Mouse (Mus musculus) layer of hippocampus, postnatal 14 days (tissue): ENCODE results near the gene Rab11fip4. TPM values are rescaled to one million over a fixed set of nuclear protein-coding genes. Genes with fewer than 3 reads are reported as not detected.
A peak's percentile ranks its signal among the peaks of the same experiment; 100 is the strongest.

ENCODE experiments used
- DNase-seq, 2 experiments: peaks; one replicate each; pipeline ENCODE4 v3.0.0; 2021 to 2022; ENCODE audit warnings: low spot score in 2 of 2, mixed read lengths in 1 of 2
- total RNA-seq, 2 experiments: library from RNA; stranded (reverse); gene quantifications; 2 replicates each; pipeline ENCODE4 v1.2.3; 2021

Rab11fip4 gene
- total RNA-seq, 2 experiments from 2014 or later, result 159 to 161 TPM

DNA sequence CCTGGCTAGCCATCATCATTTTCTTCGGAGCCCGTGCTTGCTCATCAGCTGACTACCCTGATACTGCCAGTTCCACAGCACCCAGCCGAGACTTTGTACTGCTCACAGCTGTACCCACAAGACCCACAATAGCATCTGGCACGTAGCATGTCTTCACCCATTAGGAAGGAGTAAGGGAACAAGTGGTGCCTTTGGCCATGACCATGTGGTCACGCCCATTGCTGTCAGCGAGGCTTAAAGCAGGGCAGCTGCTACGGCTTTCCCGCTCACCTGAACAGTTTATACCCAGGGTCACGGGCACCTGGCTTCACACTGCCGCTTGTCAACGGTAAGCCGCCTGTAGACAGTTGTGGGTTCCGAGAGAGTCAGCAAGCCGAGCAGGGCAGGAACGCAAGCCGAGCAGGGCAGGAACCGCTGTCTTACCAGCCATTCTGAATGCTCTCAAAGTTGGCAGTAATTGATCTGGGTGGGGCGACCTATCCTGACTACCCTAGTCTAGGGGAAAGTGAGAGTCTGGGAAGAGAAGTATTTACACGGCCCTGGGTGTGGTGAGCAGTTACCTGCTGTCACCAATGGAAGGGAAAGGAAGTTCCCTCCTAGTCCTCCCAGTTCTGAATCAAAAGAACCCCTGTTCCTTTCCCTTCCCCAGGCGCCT lies 62.0 kb downstream of the Rab11fip4 start:
- no peak for DNase-seq

DNA sequence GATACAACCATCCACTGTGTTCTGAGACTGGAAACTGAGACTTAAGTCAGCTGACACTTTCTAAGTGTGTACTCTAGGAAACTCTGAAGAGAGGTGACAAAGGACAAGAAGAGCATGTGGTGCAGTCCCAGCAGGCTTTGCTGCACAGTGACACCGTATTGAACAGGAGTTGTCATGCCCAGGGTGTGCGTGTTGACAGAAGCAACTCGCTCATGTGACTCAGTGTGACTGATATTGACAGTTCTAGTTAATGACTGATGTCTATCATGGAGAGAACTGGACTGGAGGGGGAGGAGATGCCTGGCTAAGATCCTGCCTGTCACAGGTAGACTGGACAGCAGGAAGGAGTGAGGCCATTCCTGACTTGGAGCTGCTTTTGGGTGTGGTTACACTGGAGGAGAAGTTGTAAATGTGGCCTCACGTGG lies 63.4 kb downstream of the Rab11fip4 start:
- no peak for DNase-seq

- DNase-seq, result no peak
Measured at GRCm38 (mm10) chr11:79655592-79655991, 64.6 kb downstream of the Rab11fip4 start.

GRCm38 (mm10) chr11:79656491-79656890 lies 65.5 kb downstream of the Rab11fip4 start:
- no peak for DNase-seq

GRCm38 (mm10) chr11:79657053-79657452 lies 66.0 kb downstream of the Rab11fip4 start:
- DNase-seq, result no peak

DNA sequence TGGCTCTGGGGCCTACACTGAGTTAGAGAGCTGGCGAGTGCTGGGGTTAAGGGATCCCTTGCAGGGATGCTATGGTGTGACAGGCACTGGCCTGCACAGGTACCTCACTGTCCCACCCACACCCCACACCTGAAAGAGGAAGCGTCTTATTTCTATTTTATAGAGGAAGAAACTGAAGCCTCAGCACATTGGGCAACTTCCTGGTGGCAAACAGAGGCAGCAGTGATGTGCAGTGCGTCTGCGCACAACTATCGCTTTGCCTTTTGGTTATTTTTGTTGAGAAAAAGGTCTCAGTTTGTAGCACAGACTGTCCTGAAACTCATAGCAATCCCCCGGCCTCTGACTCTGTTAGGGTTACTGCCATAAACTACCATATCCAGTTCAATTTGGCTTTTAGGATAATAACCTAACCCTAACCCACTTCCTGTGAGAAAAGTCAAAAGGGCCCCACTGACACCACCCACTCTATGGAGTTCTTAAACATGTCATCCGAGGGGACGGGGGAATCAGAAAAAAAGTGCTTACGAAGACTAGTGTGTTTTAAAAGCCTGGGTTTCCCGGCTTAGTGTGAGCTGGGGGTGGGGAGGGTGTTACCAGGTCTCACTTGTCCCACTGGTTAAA lies 67.3 kb downstream of the Rab11fip4 start:
- DNase-seq, result no peak

- DNase-seq, result peak; percentile 64 to 78
Measured at GRCm38 (mm10) chr11:79660361-79661205, 69.6 kb downstream of the Rab11fip4 start.

GRCm38 (mm10) chr11:79661877-79662545 lies 71.0 kb downstream of the Rab11fip4 start:
- no peak for DNase-seq

DNA sequence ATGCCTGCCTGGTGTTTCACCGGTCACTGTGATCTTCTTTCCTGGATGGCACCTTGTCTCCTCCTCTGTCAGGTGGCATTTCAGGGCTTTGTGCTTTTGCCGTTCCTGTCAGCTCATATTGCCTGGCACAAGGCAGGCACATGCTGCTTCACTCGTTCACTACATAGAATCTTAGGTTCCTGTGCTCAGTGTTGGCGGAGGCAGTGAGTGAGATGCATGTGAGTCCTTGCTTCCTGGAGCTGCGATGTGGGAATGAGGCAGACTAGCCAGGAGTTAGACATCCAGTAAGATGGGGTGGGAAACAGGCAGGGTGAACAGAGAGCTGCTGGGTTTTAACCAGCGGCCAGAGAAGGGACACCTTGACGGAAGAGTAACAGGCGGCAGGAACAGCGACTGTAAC lies 72.1 kb downstream of the Rab11fip4 start:
- DNase-seq, result no peak

GRCm38 (mm10) chr11:79663570-79663969 lies 72.6 kb downstream of the Rab11fip4 start:
- DNase-seq, result no peak

DNA sequence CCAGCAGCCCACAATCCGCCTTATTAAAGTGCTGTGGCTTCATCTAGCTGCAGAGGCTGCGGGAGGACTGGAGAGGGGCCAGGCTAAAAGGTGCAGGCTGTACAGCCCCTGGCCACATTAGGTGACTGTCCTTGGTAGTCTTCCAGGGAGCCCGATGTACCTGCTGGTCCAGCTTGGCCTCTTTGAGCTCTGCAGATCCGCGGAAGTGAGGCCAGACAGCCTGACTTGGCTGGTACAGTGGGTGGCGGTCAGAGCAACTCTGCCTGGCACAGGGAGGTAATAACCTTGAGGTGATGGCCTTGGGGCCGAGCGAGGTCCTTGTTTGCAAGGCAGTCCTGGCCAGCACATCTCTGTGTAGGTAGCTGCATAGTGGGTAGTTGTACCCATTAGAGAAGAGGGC lies 75.5 kb downstream of the Rab11fip4 start:
- no peak for DNase-seq

DNA sequence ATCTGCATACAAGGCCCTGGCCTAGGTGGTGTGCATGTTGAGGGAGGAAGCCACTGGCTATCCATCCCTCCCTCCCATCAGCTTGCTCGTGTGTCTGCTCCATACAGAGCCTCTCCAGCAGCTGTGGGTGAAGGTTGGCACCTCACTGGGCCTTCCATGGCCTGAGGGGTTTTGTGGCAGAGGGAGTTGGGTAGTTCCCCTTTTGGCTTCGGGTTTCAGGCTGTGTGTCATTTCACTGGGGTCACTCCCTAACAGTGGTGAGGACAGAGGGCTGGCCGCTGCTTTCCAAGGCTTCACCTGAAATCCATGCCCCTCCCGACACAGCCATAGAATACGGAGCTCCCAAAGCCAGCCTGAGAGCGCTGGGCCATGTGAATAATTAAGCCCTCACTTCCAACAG lies 78.2 kb downstream of the Rab11fip4 start:
- no peak for DNase-seq

DNA sequence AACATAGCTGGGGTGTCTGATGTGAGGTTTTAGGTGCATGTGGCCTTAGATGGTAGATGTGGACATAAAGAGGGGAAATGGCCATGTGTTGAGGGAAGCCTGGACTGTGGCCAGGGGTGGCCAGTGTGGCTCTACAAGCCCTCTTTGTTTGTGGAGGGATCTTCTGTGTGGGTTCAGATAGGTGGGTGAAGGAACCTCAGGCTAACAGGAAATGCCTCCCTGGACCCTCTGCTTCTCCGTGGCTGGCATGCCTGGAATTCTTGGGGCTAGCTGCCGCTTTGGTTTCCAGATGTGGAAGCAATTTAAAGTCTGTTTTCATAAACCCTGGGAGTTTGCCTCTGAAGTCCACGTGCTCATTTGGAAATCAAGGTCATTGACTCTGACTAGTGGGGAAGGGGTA lies 78.9 kb downstream of the Rab11fip4 start:
- DNase-seq, result no peak

DNA sequence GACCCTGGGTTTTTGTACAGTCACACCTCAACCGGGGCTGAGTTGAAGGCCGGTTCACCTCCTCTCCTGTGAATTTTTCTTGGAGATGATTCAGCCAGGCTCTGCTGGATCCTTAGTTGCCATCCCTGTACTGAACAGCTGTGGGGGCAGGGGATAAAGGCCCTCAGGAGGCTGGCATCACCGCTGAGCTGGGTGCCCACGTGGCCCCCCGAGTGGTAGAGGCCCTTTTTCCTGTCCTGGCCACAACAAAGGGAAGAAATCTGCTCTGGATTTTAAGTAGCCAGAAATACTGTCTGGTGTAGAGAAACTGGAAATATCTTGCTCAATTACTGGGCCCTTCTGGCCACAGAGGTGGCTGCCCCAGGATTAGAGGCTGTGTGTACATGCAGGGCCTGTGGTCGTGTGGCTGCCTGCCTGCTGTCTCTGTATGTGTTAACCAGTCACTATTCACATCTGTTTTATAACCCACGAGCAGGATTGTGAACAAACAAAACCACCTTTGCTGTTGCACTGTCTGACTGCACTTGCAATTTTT lies 79.5 kb downstream of the Rab11fip4 start:
- DNase-seq, result no peak

DNA sequence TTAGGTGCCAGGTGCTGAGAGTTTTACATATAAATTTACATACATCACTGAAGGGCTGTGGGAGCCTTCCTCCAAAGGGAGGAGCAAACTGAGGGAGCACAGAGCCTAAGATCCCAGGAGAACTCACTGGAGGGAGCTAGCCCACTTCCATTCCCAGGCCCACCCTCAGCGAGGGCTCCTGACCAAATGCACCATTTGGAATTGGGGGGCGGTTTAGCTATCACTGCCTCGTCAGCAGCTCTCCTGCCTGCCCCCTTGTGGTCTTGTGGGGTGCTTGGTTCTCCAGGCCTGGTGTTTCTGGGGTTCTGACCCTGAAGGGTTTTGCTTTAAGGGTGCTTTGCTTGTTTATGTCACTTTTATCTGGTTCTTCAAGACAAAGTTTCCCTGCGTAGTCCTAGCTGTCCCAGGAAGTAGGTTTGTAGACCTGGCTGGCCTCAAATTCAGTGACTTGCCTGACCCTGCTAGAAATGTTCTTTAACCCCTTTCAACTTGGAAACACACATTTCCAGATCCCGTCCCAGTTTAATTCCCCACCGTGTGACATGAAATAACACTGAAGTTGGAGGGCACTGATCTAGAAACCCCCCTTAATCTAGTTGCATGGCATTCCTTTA lies 80.8 kb downstream of the Rab11fip4 start:
- no peak for DNase-seq

- no peak for DNase-seq
Measured at GRCm38 (mm10) chr11:79673072-79673471, 82.1 kb downstream of the Rab11fip4 start.

DNA sequence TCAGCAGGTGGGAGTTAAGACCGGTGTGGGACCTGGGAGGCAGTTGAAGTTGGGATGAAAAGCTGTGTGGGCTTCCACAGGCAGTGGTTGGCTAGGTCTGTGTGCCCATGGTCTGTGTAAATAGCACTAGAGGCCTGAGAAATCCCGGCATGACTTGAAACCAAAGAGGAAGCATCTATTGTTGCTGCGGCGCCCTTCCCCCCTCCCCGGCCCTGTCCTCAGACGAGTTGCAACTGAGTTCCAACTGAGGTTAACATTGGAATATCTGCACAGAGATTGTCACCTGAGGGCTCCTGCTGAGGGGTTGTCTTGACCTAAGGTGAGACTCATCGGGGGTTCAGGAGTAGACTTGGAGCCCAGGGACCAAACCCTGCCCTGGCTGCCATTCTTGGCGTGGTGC lies 82.7 kb downstream of the Rab11fip4 start:
- DNase-seq, result no peak

GRCm38 (mm10) chr11:79674231-79674630 lies 83.2 kb downstream of the Rab11fip4 start:
- DNase-seq, result no peak

DNA sequence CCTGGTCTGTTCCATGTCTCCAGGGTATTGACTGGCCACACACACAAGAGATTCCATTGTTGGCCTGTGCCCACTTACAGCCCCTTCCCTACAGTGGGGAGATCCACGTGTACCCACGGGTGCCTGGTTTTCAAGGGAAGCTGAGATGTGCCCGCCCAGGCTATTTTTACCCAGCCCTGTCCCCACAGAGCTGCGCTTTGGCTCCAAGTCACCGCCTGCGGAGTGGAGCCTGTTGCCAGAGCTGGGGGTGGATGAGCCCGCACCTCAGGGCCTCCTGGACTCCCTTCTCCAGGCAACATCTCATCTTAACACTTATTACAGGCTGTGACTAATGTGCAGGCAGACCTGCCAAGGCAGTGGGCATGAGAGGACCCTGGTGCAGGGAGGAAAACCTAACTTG lies 83.6 kb downstream of the Rab11fip4 start:
- DNase-seq, result peak; percentile 28 to 46

DNA sequence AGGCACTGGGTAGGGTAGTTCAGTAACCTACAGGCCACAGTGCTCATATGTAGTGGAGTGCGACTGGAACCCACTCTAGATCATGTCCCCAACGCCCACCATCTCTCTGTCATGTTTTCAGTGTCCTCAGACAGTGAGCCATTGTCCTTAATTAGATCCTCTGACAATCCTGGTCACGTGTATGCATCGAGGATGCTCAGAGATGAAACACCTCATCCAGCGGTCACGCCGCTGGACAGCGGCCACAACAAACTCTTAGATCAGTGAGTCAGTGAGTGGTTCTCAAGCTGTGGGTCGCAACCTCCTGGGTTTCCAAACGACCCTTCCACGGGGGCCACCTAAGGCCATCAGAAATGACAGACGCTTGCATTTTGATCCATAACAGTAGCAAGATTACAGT lies 84.3 kb downstream of the Rab11fip4 start:
- no peak for DNase-seq

GRCm38 (mm10) chr11:79675994-79676393 lies 85.0 kb downstream of the Rab11fip4 start:
- DNase-seq, result no peak
